Mouse (Mus musculus) kidney, embryonic 14.5 days (tissue): ENCODE results near the gene Casp6. TPM values are rescaled to one million over a fixed set of nuclear protein-coding genes. Genes with fewer than 3 reads are reported as not detected.

Source experiments
- ATAC-seq: fragments of 200-750 bp; cut with Nextera tagmentation; 2 replicates; pipeline ENCODE4 v1.8.0; 2017; ENCODE audit warnings: moderate number of reproducible peaks, mild to moderate bottlenecking, moderate TSS enrichment, moderate library complexity; ENCODE audit not compliant: low FRiP score, low TSS enrichment
- H3K27ac ChIP-seq: fragments of 300-500 bp; sonication (generic); 2 replicates; pipeline ENCODE4 v1.5.1; 2014; ENCODE audit warnings: low read depth, mild to moderate bottlenecking, low read length, moderate library complexity, mixed read lengths
- H3K27me3 ChIP-seq: fragments of 300-500 bp; sonication (generic); 2 replicates; pipeline ENCODE4 v1.6.1; 2014; ENCODE audit warnings: mild to moderate bottlenecking, low read length; ENCODE audit not compliant: control insufficient read depth, insufficient read depth
- H3K36me3 ChIP-seq: fragments of 300-500 bp; sonication (generic); 2 replicates; pipeline ENCODE4 v1.6.1; 2014; ENCODE audit warnings: low read length, mixed read lengths; ENCODE audit not compliant: control insufficient read depth, insufficient read depth
- H3K4me1 ChIP-seq: fragments of 300-500 bp; sonication (generic); 2 replicates; pipeline ENCODE4 v1.6.1; 2014; ENCODE audit warnings: low read length, mixed read lengths; ENCODE audit not compliant: control insufficient read depth, insufficient read depth
- H3K4me2 ChIP-seq: fragments of 300-500 bp; sonication (generic); replicated peaks from 2 replicates; pipeline ENCODE4 v1.6.1; 2014; ENCODE audit warnings: low read depth, mild to moderate bottlenecking, low read length
- H3K4me3 ChIP-seq: fragments of 300-500 bp; sonication (generic); 2 replicates; pipeline ENCODE4 v1.5.1; 2014; ENCODE audit warnings: mild to moderate bottlenecking, low read length
- H3K9ac ChIP-seq: fragments of 300-500 bp; sonication (generic); 2 replicates; pipeline ENCODE4 v1.6.1; 2014; ENCODE audit warnings: low read depth, mild to moderate bottlenecking, low read length, moderate library complexity
- H3K9me3 ChIP-seq: fragments of 300-500 bp; sonication (generic); 2 replicates; pipeline ENCODE4 v1.6.1; 2016; ENCODE audit warnings: low read length; ENCODE audit not compliant: control insufficient read depth
- WGBS: fragments of 180-500 bp; shearing (Covaris S2); extraction: QIAGEN DNeasy Blood & Tissue Kit; methylation state at CpG from one replicate; pipeline ENCODE4 v1.1.7; 2014; 5-methylcytosine and 5-hydroxymethylcytosine counted together
- polyA plus RNA-seq: library from polyadenylated mRNA; unstranded; fragments of >200 nt; fragmentation: Nextera tagmentation; extraction: Ambion mirVana; gene quantifications from 2 replicates; pipeline ENCODE4 v1.2.1, GENCODE M21; 2014

Gene Casp6
- polyA plus RNA-seq, 1 experiment from 2014 or later, result 83.0 TPM

DNA sequence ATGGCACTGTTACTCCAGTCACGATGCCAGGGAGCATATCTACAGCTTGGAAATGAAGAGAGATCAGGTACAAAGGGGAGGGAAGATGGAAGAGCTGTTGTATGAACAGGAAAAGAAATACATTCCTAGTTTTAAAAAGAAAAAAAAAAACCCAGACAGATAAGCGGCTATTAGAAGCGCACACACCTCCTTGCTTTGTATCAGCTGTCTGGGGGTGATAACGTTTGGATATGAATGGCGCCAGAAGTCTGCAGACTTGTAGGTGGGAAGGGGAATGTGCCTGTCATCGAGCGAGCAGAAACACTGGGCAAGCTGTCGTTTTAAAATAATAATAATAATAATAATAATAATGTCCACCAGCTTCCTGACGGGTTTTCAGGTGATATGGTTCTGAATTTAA, 15.6 kb upstream of the Casp6 start:
- ATAC-seq, result no peak
- H3K27ac ChIP-seq, result no peak overlapping the region
- H3K4me2 ChIP-seq, result no peak overlapping the region
- no peak overlapping the region for H3K4me3 ChIP-seq
- H3K9me3 ChIP-seq, result no peaks in the 10 kb centered on the region
- no peaks in the 10 kb centered on the region for H3K4me1 ChIP-seq
- no peaks in the 10 kb centered on the region for H3K27me3 ChIP-seq
- H3K36me3 ChIP-seq, result peaks cover 6% of the 10 kb centered on the region; the same call in 1 of the 2 replicates
- no peak overlapping the region for H3K9ac ChIP-seq
- WGBS, result 86% methylated on average over 9 of the region's 9 CpGs

DNA sequence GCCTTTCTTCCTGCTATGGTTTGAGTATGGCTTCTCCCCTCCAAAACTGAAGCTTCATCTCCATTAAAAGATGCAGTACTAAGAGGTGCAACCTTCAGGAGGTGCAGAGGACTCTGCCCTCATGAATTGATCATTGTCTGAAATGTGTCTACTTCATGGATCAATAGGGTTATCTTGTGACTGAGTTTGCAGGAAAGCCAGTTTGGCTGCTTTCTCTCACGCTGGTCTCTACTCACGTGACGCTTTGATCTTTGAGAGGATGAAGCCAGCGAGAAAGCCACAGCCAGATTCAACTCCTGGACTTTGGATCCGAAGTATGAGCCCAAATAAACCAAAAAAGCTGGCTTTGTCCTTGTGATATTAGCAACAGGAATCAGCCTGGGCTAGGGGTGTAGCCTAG, 14.8 kb upstream of the Casp6 start:
- Histone ChIP-seq H3K27me3 (no peaks in the 10 kb centered on the region), H3K4me3 (no peak overlapping the region), H3K36me3 (peaks cover 13% of the 10 kb centered on the region; the same call in 1 of the 2 replicates), H3K4me1 (no peaks in the 10 kb centered on the region), H3K9ac (no peak overlapping the region), H3K4me2 (no peak overlapping the region), H3K9me3 (no peaks in the 10 kb centered on the region), H3K27ac (no peak overlapping the region)
- WGBS, result 66% methylated on average over 5 of the region's 5 CpGs
- ATAC-seq, result no peak

DNA sequence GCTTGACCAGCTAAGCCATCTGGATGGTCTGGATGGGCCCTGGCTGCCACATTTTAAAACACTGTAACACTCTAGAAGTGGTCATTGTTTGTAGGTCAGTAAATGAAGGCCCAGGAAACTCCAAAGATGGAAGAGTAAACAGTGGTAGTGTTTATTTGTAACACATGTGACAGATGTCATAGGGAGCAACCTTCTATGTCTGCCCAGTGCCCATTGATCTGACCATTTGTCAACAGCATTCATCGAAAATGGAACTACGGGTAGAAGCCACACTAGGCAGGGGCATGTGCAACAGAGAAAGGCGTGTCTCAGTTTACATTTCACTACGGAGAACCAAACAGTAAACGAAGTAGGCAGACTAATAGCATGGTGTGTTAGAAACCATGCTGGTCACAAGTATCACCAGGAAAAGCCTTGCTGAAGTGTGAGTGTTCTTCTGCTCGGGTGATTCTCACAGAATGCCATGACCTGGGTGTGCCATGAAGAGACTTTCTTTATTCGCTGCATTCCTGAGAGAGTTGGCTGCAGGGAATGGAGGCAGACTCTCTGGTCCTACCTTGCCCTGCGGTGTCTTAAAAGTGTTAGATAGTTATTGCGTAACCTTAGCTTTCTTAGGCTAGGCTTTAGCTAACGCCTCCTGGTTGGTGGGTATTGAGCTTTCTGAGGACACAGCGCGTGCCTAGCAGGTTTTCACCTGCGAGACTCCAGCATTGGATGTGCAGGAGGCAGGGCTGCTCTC, 13.3 kb upstream of the Casp6 start:
- ATAC-seq, result no peak
- Histone ChIP-seq H3K4me3 (no peak overlapping the region), H3K27me3 (no peaks in the 10 kb centered on the region), H3K9ac (no peak overlapping the region), H3K36me3 (peaks cover 13% of the 10 kb centered on the region; the same call in 1 of the 2 replicates), H3K4me2 (no peak overlapping the region), H3K9me3 (no peaks in the 10 kb centered on the region), H3K4me1 (no peaks in the 10 kb centered on the region), H3K27ac (no peak overlapping the region)
- 90% methylated on average over 13 of the region's 13 CpGs for WGBS

DNA sequence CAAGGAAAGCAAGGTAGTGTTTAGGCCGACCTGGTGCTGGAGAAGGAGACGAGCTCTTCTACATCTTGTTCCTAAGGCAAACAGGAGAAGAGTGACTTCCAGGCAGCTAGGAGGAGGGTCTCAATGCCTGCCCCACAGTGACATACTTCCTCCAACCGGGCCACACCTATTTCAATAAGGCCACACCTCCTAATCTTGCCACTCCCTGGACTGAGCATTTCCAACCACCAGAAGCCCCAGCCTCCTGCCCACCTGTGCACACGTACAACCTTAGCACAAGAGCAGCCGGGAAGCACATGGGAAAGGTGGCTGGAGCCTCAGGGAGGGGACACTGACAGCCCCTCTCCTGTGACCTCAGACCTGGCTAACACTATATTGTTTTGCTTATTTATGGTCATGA, 9.2 kb upstream of the Casp6 start:
- no peak overlapping the region for H3K4me2 ChIP-seq
- 89% methylated on average over 5 of the region's 5 CpGs for WGBS
- no peaks in the 10 kb centered on the region for H3K9me3 ChIP-seq
- H3K36me3 ChIP-seq, result peaks cover 16% of the 10 kb centered on the region; the same call in 1 of the 2 replicates
- no peak overlapping the region for H3K27ac ChIP-seq
- no peak overlapping the region for H3K4me3 ChIP-seq
- ATAC-seq, result no peak
- H3K27me3 ChIP-seq, result no peaks in the 10 kb centered on the region
- peaks cover 7% of the 10 kb centered on the region; the same call in 1 of the 2 replicates for H3K4me1 ChIP-seq
- H3K9ac ChIP-seq, result no peak overlapping the region

DNA sequence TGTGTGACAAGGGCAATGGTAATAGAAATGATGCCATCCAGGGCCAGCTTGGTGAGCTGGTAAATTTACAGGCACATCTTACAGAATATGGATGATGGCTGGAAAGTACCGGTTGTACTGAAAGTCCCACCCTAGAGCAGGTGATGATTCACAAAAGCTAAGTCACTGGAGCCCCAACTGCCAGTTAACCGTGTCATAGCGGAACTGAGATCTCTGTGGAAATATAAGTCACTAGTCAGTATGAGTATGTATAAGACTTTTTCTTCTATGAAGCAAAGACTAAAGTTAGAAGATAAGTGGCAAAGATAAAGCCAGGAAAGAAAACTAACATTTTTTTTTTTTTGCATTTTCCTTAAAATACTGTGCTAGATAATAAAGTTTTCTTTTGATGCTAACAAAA, 8.1 kb upstream of the Casp6 start:
- Histone ChIP-seq H3K27me3 (no peaks in the 10 kb centered on the region), H3K9ac (no peak overlapping the region), H3K9me3 (no peaks in the 10 kb centered on the region), H3K4me3 (no peak overlapping the region), H3K4me2 (no peak overlapping the region), H3K4me1 (peaks cover 11% of the 10 kb centered on the region; the same call in 1 of the 2 replicates), H3K36me3 (peaks cover 16% of the 10 kb centered on the region; the same call in 1 of the 2 replicates), H3K27ac (no peak overlapping the region)
- WGBS, result 96% methylated on average over 3 of the region's 3 CpGs
- ATAC-seq, result no peak

DNA sequence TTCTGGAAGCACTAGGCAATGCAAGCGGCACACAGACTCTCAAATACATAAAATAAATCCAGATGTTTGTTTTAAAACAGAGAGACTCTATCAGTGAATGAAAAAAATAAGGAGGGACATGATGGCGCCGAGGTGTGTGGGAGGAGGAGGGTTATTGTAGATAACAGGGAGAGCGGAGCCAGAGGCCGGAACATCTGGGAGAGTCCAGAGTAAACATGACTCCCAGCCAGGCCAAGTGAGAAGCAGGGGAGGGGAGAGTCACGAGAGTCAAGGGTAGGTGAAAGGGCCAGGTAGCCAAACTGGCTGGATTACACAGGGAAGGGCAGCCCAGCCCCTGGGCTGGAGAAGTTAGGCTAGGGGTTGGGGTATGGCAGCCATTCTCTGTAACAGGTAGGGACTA, 4.6 kb upstream of the Casp6 start:
- H3K27ac ChIP-seq, result no peak overlapping the region
- H3K4me3 ChIP-seq, result no peak overlapping the region
- 22% methylated on average over 6 of the region's 6 CpGs for WGBS
- no peaks in the 10 kb centered on the region for H3K9me3 ChIP-seq
- no peak overlapping the region for H3K4me2 ChIP-seq
- H3K36me3 ChIP-seq, result peaks cover 3% of the 10 kb centered on the region; the same call in 1 of the 2 replicates
- ATAC-seq, result no peak; the same call in 1 of the 2 replicates
- peaks cover 11% of the 10 kb centered on the region; the same call in 1 of the 2 replicates for H3K4me1 ChIP-seq
- H3K27me3 ChIP-seq, result no peaks in the 10 kb centered on the region
- H3K9ac ChIP-seq, result no peak overlapping the region

DNA sequence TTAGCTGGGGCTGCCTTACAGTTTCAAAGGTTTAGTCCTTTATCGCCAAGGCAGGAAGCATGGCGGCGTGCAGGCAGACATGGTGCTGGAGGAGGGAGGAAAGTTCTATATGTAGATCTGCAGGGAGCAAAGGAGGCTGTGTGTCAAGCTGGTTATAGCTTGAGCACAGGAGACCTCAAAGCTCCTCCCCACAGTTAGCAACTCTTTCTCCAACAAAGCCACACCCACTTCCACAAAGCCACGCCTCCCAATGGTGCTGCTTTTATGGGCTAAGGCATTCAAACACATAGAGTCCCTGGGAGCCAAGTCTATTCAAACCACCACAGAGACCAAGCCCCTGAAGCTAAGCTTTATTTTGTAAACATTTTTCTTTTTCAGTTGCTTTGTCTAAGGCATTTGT, 2.3 kb upstream of the Casp6 start:
- Histone ChIP-seq H3K4me1 (peaks cover 20% of the 10 kb centered on the region), H3K27me3 (no peaks in the 10 kb centered on the region)
- WGBS, result 69% methylated on average over 4 of the region's 4 CpGs

DNA sequence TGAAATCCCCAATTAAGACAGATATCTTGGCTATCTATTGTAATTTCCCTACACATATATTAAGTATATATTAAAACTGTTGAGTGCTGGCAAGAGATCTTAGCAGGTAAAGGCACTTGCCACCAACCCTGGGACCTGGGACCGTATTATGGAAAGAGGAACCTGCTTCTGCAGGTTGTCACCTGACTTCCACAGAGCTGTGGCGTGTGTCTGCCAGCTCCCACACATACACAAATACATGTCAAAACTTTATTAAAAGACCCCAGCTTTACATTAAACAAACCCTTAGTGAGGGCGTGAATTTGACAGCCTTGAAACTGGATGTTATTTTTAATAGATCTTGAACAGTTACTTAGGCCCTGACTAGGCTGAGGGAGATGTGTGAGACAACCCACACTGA, 2.1 kb downstream of the Casp6 start:
- WGBS, result 86% methylated on average over 3 of the region's 3 CpGs

More for the DNA sequence above, 2.3 kb upstream of the Casp6 start:
- H3K9ac ChIP-seq, result no peak overlapping the region
- H3K4me2 ChIP-seq, result no peak overlapping the region
- no peak for ATAC-seq
- no peak overlapping the region for H3K27ac ChIP-seq
- H3K9me3 ChIP-seq, result no peaks in the 10 kb centered on the region
- H3K36me3 ChIP-seq, result 0 out of 2 replicates have a peak, but pooled peaks cover 3% of the 10 kb centered on the region
- H3K4me3 ChIP-seq, result no peak overlapping the region

DNA sequence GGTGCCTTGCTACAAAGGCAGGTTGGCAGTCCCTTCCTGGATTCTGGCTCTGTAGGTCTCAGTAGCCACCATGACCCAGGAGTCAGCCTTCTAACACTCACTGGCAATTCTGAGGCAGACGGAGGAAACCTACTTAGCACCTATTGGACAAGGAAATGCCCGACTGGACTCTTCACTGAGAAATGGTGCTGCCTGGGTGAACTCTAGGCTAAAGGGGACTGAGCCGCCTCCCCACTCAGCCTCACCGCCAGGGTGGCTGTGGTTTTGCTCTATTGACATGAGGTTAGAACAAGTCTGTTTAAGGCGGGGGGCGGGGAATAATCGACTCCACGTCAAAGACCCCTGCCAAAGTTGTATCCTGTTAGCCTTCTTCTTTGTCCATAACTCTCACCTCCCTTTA, 2.6 kb downstream of the Casp6 start:
- Histone ChIP-seq H3K4me3 (no peak overlapping the region), H3K9ac (no peak overlapping the region), H3K9me3 (no peaks in the 10 kb centered on the region), H3K36me3 (peaks cover 17% of the 10 kb centered on the region; the same call in 1 of the 2 replicates), H3K4me1 (peaks cover 8% of the 10 kb centered on the region; the same call in 1 of the 2 replicates), H3K27me3 (no peaks in the 10 kb centered on the region), H3K4me2 (no peak overlapping the region), H3K27ac (no peak overlapping the region)
- no peak for ATAC-seq
- WGBS, result 84% methylated on average over 8 of the region's 8 CpGs

More for the DNA sequence above, 2.1 kb downstream of the Casp6 start:
- Histone ChIP-seq H3K27ac (no peak overlapping the region), H3K9me3 (no peaks in the 10 kb centered on the region), H3K4me1 (peaks cover 8% of the 10 kb centered on the region; the same call in 1 of the 2 replicates), H3K27me3 (no peaks in the 10 kb centered on the region), H3K4me2 (no peak overlapping the region), H3K4me3 (no peak overlapping the region), H3K9ac (no peak overlapping the region), H3K36me3 (peaks cover 17% of the 10 kb centered on the region; the same call in 1 of the 2 replicates)
- no peak for ATAC-seq
